Mouse (Mus musculus): ENCODE data around the gene Apoa2. TPM values are rescaled to one million over a fixed set of nuclear protein-coding genes. Genes with fewer than 3 reads are reported as not detected.

Apoa2 gene
- polyA plus RNA-seq, 1 experiment from 2014 or later: 151 TPM

- H3K4me2 ChIP-seq (ENCODE audit: low read depth, low read length): no peak overlapping the region
- no peaks in the 10 kb centered on the region for H3K27me3 ChIP-seq (replicated peaks; ENCODE audit: control insufficient read depth, insufficient read depth, low read length)
Observed at GRCm38 (mm10) chr1:171263666-171264461, 39.0 kb downstream of the Apoa2 start.

GRCm38 (mm10) chr1:171265971-171266744, 41.3 kb downstream of the Apoa2 start:
- peaks cover 16% of the 10 kb centered on the region for H3K4me1 ChIP-seq (ENCODE audit: control insufficient read depth, insufficient read depth, low read length)
- H3K9me3 ChIP-seq (ENCODE audit: control insufficient read depth, low read length): no peaks in the 10 kb centered on the region
- H3K9ac ChIP-seq (ENCODE audit: low read depth, low read length): no peak overlapping the region
- H3K27ac ChIP-seq (ENCODE audit: low read length): no peak overlapping the region
- H3K4me2 ChIP-seq (ENCODE audit: low read depth, low read length): no peak overlapping the region
- no peaks in the 10 kb centered on the region for H3K36me3 ChIP-seq (ENCODE audit: control insufficient read depth, insufficient read depth, low read length)
- no peaks in the 10 kb centered on the region for H3K27me3 ChIP-seq (replicated peaks; ENCODE audit: control insufficient read depth, insufficient read depth, low read length)
- no peak for ATAC-seq
- 54% methylated on average over 4 of the region's 4 CpGs for WGBS
- no peak overlapping the region for H3K4me3 ChIP-seq (ENCODE audit: low read length)

More at GRCm38 (mm10) chr1:171263666-171264461, 39.0 kb downstream of the Apoa2 start:
- 70% methylated on average over 3 of the region's 3 CpGs for WGBS
- no peak overlapping the region for H3K9ac ChIP-seq (ENCODE audit: low read depth, low read length)
- no peak overlapping the region for H3K4me3 ChIP-seq (ENCODE audit: low read length)
- H3K27ac ChIP-seq (ENCODE audit: low read length): peak overlapping the region; percentile 78
- H3K9me3 ChIP-seq (ENCODE audit: control insufficient read depth, low read length): no peaks in the 10 kb centered on the region
- 0 out of 2 replicates have a peak, but pooled peaks have one; percentile 6 for ATAC-seq
- H3K36me3 ChIP-seq (ENCODE audit: control insufficient read depth, insufficient read depth, low read length): no peaks in the 10 kb centered on the region
- peaks cover 19% of the 10 kb centered on the region for H3K4me1 ChIP-seq (ENCODE audit: control insufficient read depth, insufficient read depth, low read length)

GRCm38 (mm10) chr1:171268341-171268740, 43.5 kb downstream of the Apoa2 start:
- ATAC-seq: no peak
- Histone ChIP-seq H3K4me1 (ENCODE audit: control insufficient read depth, insufficient read depth, low read length) (peaks cover 13% of the 10 kb centered on the region), H3K9ac (ENCODE audit: low read depth, low read length) (no peak overlapping the region), H3K9me3 (ENCODE audit: control insufficient read depth, low read length) (no peaks in the 10 kb centered on the region), H3K27me3 (replicated peaks; ENCODE audit: control insufficient read depth, insufficient read depth, low read length) (no peaks in the 10 kb centered on the region), H3K36me3 (ENCODE audit: control insufficient read depth, insufficient read depth, low read length) (0 out of 2 replicates have a peak, but pooled peaks cover 5% of the 10 kb centered on the region), H3K27ac (ENCODE audit: low read length) (no peak overlapping the region), H3K4me3 (ENCODE audit: low read length) (no peak overlapping the region), H3K4me2 (ENCODE audit: low read depth, low read length) (no peak overlapping the region)
- 71% methylated on average over 1 of the region's 1 CpGs for WGBS

GRCm38 (mm10) chr1:171269848-171270572, 45.2 kb downstream of the Apoa2 start, which contains the start of gene B4galt3:
Gene B4galt3 (plus strand): TSS chr1:171270328.
- WGBS: 3% methylated on average over 36 of the region's 36 CpGs
- Histone ChIP-seq H3K36me3 (ENCODE audit: control insufficient read depth, insufficient read depth, low read length) (0 out of 2 replicates have a peak, but pooled peaks cover 11% of the 10 kb centered on the region), H3K4me1 (ENCODE audit: control insufficient read depth, insufficient read depth, low read length) (peaks cover 9% of the 10 kb centered on the region), H3K27ac (ENCODE audit: low read length) (peak within 1 kb of the TSS; percentile 57), H3K4me3 (ENCODE audit: low read length) (peak within 1 kb of the TSS; percentile 83), H3K9me3 (ENCODE audit: control insufficient read depth, low read length) (no peaks in the 10 kb centered on the region), H3K27me3 (replicated peaks; ENCODE audit: control insufficient read depth, insufficient read depth, low read length) (no peaks in the 10 kb centered on the region), H3K4me2 (ENCODE audit: low read depth, low read length) (peak within 1 kb of the TSS; percentile 93), H3K9ac (ENCODE audit: low read depth, low read length) (peak within 1 kb of the TSS; percentile 82)
- ATAC-seq: peak; percentile 97

GRCm38 (mm10) chr1:171270573-171270900, 45.7 kb downstream of the Apoa2 start:
- peak overlapping the region; percentile 93 for H3K4me2 ChIP-seq (ENCODE audit: low read depth, low read length)
- H3K4me1 ChIP-seq (ENCODE audit: control insufficient read depth, insufficient read depth, low read length): peaks cover 9% of the 10 kb centered on the region
- H3K27ac ChIP-seq (ENCODE audit: low read length): peak overlapping the region; percentile 53
- peak overlapping the region; percentile 83 for H3K4me3 ChIP-seq (ENCODE audit: low read length)
- H3K36me3 ChIP-seq (ENCODE audit: control insufficient read depth, insufficient read depth, low read length): peaks cover 16% of the 10 kb centered on the region; the same call in 1 of the 2 replicates
- 0% methylated on average over 18 of the region's 19 CpGs for WGBS
- no peaks in the 10 kb centered on the region for H3K27me3 ChIP-seq (replicated peaks; ENCODE audit: control insufficient read depth, insufficient read depth, low read length)
- peak overlapping the region; percentile 82 for H3K9ac ChIP-seq (ENCODE audit: low read depth, low read length)
- peak; percentile 88 for ATAC-seq
- no peaks in the 10 kb centered on the region for H3K9me3 ChIP-seq (ENCODE audit: control insufficient read depth, low read length)

- no peaks in the 10 kb centered on the region for H3K27me3 ChIP-seq (replicated peaks; ENCODE audit: control insufficient read depth, insufficient read depth, low read length)
- H3K9me3 ChIP-seq (ENCODE audit: control insufficient read depth, low read length): no peaks in the 10 kb centered on the region
- WGBS: 38% methylated on average over 9 of the region's 9 CpGs
- H3K4me1 ChIP-seq (ENCODE audit: control insufficient read depth, insufficient read depth, low read length): peaks cover 9% of the 10 kb centered on the region
- no peak overlapping the region for H3K27ac ChIP-seq (ENCODE audit: low read length)
- peak overlapping the region; percentile 82 for H3K9ac ChIP-seq (ENCODE audit: low read depth, low read length)
- H3K36me3 ChIP-seq (ENCODE audit: control insufficient read depth, insufficient read depth, low read length): peaks cover 22% of the 10 kb centered on the region
- no peak for ATAC-seq
- H3K4me2 ChIP-seq (ENCODE audit: low read depth, low read length): peak overlapping the region; percentile 93
- peak overlapping the region; percentile 83 for H3K4me3 ChIP-seq (ENCODE audit: low read length)
Observed at GRCm38 (mm10) chr1:171271196-171271595, 46.3 kb downstream of the Apoa2 start.

GRCm38 (mm10) chr1:171271622-171272021, 46.8 kb downstream of the Apoa2 start:
- H3K27me3 ChIP-seq (replicated peaks; ENCODE audit: control insufficient read depth, insufficient read depth, low read length): no peaks in the 10 kb centered on the region
- no peaks in the 10 kb centered on the region for H3K9me3 ChIP-seq (ENCODE audit: control insufficient read depth, low read length)
- H3K9ac ChIP-seq (ENCODE audit: low read depth, low read length): no peak overlapping the region
- H3K4me2 ChIP-seq (ENCODE audit: low read depth, low read length): peak overlapping the region; percentile 93; the same call in 1 of the 2 replicates
- no peak overlapping the region for H3K27ac ChIP-seq (ENCODE audit: low read length)
- ATAC-seq: no peak
- peaks cover 25% of the 10 kb centered on the region for H3K36me3 ChIP-seq (ENCODE audit: control insufficient read depth, insufficient read depth, low read length)
- peaks cover 9% of the 10 kb centered on the region for H3K4me1 ChIP-seq (ENCODE audit: control insufficient read depth, insufficient read depth, low read length)
- 68% methylated on average over 10 of the region's 10 CpGs for WGBS
- H3K4me3 ChIP-seq (ENCODE audit: low read length): no peak overlapping the region

- 91% methylated on average over 3 of the region's 3 CpGs for WGBS
- Histone ChIP-seq H3K27ac (ENCODE audit: low read length) (no peak overlapping the region), H3K9ac (ENCODE audit: low read depth, low read length) (no peak overlapping the region), H3K36me3 (ENCODE audit: control insufficient read depth, insufficient read depth, low read length) (peaks cover 30% of the 10 kb centered on the region), H3K4me2 (ENCODE audit: low read depth, low read length) (no peak overlapping the region), H3K9me3 (ENCODE audit: control insufficient read depth, low read length) (no peaks in the 10 kb centered on the region), H3K4me3 (ENCODE audit: low read length) (no peak overlapping the region), H3K4me1 (ENCODE audit: control insufficient read depth, insufficient read depth, low read length) (peaks cover 9% of the 10 kb centered on the region), H3K27me3 (replicated peaks; ENCODE audit: control insufficient read depth, insufficient read depth, low read length) (no peaks in the 10 kb centered on the region)
- no peak for ATAC-seq
Observed at GRCm38 (mm10) chr1:171272086-171272485, 47.2 kb downstream of the Apoa2 start.

GRCm38 (mm10) chr1:171274171-171274570, 49.3 kb downstream of the Apoa2 start:
- Histone ChIP-seq H3K9me3 (ENCODE audit: control insufficient read depth, low read length) (no peaks in the 10 kb centered on the region), H3K27ac (ENCODE audit: low read length) (no peak overlapping the region), H3K4me2 (ENCODE audit: low read depth, low read length) (no peak overlapping the region), H3K9ac (ENCODE audit: low read depth, low read length) (no peak overlapping the region), H3K4me3 (ENCODE audit: low read length) (no peak overlapping the region), H3K4me1 (ENCODE audit: control insufficient read depth, insufficient read depth, low read length) (peaks cover 9% of the 10 kb centered on the region), H3K27me3 (replicated peaks; ENCODE audit: control insufficient read depth, insufficient read depth, low read length) (no peaks in the 10 kb centered on the region), H3K36me3 (ENCODE audit: control insufficient read depth, insufficient read depth, low read length) (peaks cover 37% of the 10 kb centered on the region)
- WGBS: 93% methylated on average over 12 of the region's 12 CpGs
- no peak for ATAC-seq
